26 mouse cellular contexts compared by ENCODE assay signal in genomic region chr4:130543121-130543520, GRCm38 (mm10). TPM values are rescaled to one million over a fixed set of nuclear protein-coding genes. Genes with fewer than 3 reads are reported as not detected.
A peak's percentile ranks its signal among the peaks of the same experiment; 100 is the strongest.
DNase-seq lines count a peak whose midpoint lies in the region; ATAC-seq lines count a peak whose summit lies in the region.
"Had no signal": no experiment of that assay in that cellular context is flagged by ENCODE, and none has a peak within 500 bp of the region (broad histone marks: within the 10 kb centered on the region; RNA-seq: fewer than 3 reads in every experiment).

No protein-coding gene starts in this region.

- H3K4me1 ChIP-seq in midbrain, embryonic 14.5 days (ENCODE audit: control insufficient read depth, insufficient read depth, low read length), result peaks cover 43% of the 10 kb centered on the region

- H3K9me3 ChIP-seq in midbrain, embryonic 14.5 days (ENCODE audit: control insufficient read depth, low read length), result no peaks in the 10 kb centered on the region
- H3K9me3 ChIP-seq: embryonic facial prominence, embryonic 13.5 days; heart, embryonic 10.5 days; neural tube, embryonic 15.5 days; stomach, embryonic 15.5 days had no signal

- H3K4me2 ChIP-seq in midbrain, embryonic 14.5 days (ENCODE audit: low read length), result no peak overlapping the region
- H3K4me2 ChIP-seq: embryonic facial prominence, embryonic 13.5 days; neural tube, embryonic 15.5 days; stomach, embryonic 15.5 days had no signal

- H3K27me3 ChIP-seq in midbrain, embryonic 14.5 days (ENCODE audit: control insufficient read depth, insufficient read depth, low read length), result no peaks in the 10 kb centered on the region
- H3K27me3 ChIP-seq: embryonic facial prominence, embryonic 13.5 days; neural tube, embryonic 15.5 days; stomach, embryonic 15.5 days had no signal

- WGBS in midbrain, embryonic 14.5 days, result 66% methylated on average over 4 of the region's 4 CpGs

- H3K4me3 ChIP-seq in midbrain, embryonic 14.5 days (replicated peaks; ENCODE audit: low read depth, low read length), result no peak overlapping the region
- H3K4me3 ChIP-seq: embryonic facial prominence, embryonic 13.5 days; erythroblast, embryonic 14.5 days; heart, embryonic 10.5 days; myocyte; neural tube, embryonic 15.5 days; stomach, embryonic 15.5 days had no signal

- peaks cover 7% of the 10 kb centered on the region; the same call in 1 of the 2 replicates for H3K36me3 ChIP-seq in midbrain, embryonic 14.5 days (ENCODE audit: control insufficient read depth, insufficient read depth, low read length)
- H3K36me3 ChIP-seq: heart, embryonic 10.5 days; neural tube, embryonic 15.5 days; stomach, embryonic 15.5 days had no signal

- H3K27ac ChIP-seq in midbrain, embryonic 14.5 days (replicated peaks; ENCODE audit: low read depth, low read length), result peak overlapping the region; percentile 87
- H3K27ac ChIP-seq: embryonic facial prominence, embryonic 13.5 days; heart, embryonic 10.5 days; stomach, embryonic 15.5 days had no signal

- no peak for ATAC-seq in midbrain, embryonic 14.5 days (ENCODE audit: low FRiP score, low TSS enrichment)
- ATAC-seq: CD4-positive, CD25-positive, alpha-beta regulatory T cell, adult 4 months; forebrain, embryonic 16.5 days had no signal

- no peak overlapping the region for H3K9ac ChIP-seq in midbrain, embryonic 14.5 days (replicated peaks; ENCODE audit: low read length)
- H3K9ac ChIP-seq: embryonic facial prominence, embryonic 13.5 days; neural tube, embryonic 15.5 days; stomach, embryonic 15.5 days had no signal

- DNase-seq in cerebellum, adult 9-10 months, result peak; percentile 65
- no peak for DNase-seq in cerebellum, postnatal 4 days (ENCODE audit: low spot score in 2 of 2)
- peak; percentile 12 for DNase-seq in kidney, postnatal 10 days
- DNase-seq in kidney, adult 11 months, result no peak
- DNase-seq in cerebellum, postnatal 25 days, result peak; percentile 48 to 64
- DNase-seq in midbrain, embryonic 14.5 days, result no peak
- DNase-seq in adrenal gland, adult 18-20 months (ENCODE audit: low spot score in 2 of 2), result no peak
- DNase-seq: adrenal gland, postnatal 25 days; embryo, embryonic 11 days; gastrocnemius, postnatal 10 days; heart, postnatal 4 days; kidney, adult 8-10 months; kidney, postnatal 14 days; layer of hippocampus, postnatal 36 days; lung, postnatal 4 days; thymus, adult 18-20 months had no signal

RNA-seq across cellular contexts. Expression of gene Nkain1, which starts 30.9 kb away (rescaled TPM):
- 25.7 and 76.6 TPM in 2 replicates for polyA plus RNA-seq in midbrain, embryonic 14.5 days (2014; fragmentation: Nextera tagmentation; extraction: Ambion mirVana)
- 1 to 10 TPM; 5.6 to 5.8 TPM for total RNA-seq in adrenal gland, adult 18-20 months (2021)
- total RNA-seq: granulocyte monocyte progenitor cell, adult 5-6 weeks had no signal
- polyA plus RNA-seq: CD4-positive, CD25-positive, alpha-beta regulatory T cell, adult 4 months; erythroblast, embryonic 14.5 days; liver, embryonic 16.5 days had no signal

Comparison
In these comparisons a context has a peak if more than half of its experiments do, and no peak if none do; other contexts are left out.
1. DNase-seq: peak in cerebellum, adult 9-10 months (single experiment), kidney, postnatal 10 days (single experiment) and cerebellum, postnatal 25 days (2 of 2); none in cerebellum, postnatal 4 days (0 of 2), kidney, adult 11 months (single experiment), midbrain, embryonic 14.5 days (single experiment) and adrenal gland, adult 18-20 months (0 of 2).